12 mouse cellular contexts compared by ENCODE assay signal in the genomic region with DNA sequence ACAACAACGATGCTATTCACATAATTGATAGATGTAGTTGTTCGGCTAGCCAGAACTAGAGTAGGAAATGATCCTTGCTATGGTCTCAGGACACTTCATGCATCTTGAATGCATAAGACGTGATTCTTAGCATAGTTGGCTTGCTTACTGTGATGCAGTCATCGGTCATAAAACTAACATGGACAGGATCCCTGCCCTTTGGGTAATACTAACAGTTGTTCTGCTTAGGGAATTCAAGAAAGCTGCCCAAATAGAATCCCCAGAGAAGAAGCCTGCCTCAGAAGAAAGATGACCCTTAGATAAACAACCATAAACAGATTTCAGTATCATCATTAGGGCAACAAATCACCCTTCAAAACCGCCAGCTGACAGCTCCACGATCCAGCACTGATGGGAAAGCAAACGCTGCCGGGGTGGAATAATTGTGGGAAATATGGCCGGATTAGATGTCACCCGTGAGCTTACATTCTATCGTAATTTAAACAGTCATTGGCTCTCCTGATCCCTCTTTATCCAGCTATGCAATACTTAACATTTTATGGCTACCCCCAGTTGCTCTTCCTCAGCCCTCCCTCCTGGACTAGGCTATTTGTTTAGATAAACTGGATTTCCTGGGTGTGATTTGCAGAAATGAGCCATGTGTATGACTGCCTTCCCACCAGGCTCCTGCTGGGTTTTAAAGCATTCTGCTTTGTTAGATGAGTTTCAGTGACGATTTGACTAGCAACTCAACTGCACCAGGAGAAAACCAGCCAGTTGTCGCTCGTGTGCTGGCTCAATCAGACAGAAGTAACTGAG.
DNase-seq lines count a peak whose midpoint lies in the region; ATAC-seq and TF ChIP-seq lines count a peak whose summit lies in the region.
"Had no signal": no experiment of that assay in that cellular context is flagged by ENCODE, and none has a peak within 500 bp of the region (broad histone marks: within the 10 kb centered on the region; RNA-seq: fewer than 3 reads in every experiment).

No protein-coding gene starts in this region.

- TF ChIP-seq CTCF in kidney, postnatal 0 days (IDR thresholded peaks at IDR 0.05; ENCODE audit: low read depth) = no peak

- no peaks in the 10 kb centered on the region for H3K27me3 ChIP-seq in kidney, postnatal 0 days (ENCODE audit: insufficient read depth, low read length)
- H3K27me3 ChIP-seq in liver, embryonic 13.5 days = no peaks in the 10 kb centered on the region; the same call in 1 of the 2 replicates
- H3K27me3 ChIP-seq: limb, embryonic 12.5 days had no signal

- no peak for ATAC-seq in kidney, postnatal 0 days (replicated peaks; ENCODE audit: low FRiP score, low read depth)
- ATAC-seq in liver, embryonic 13.5 days (ENCODE audit: low read depth) = no peak
- ATAC-seq: forebrain, embryonic 14.5 days had no signal

- no peaks in the 10 kb centered on the region for H3K9me3 ChIP-seq in kidney, postnatal 0 days (replicated peaks; ENCODE audit: low read length)
- H3K9me3 ChIP-seq in liver, embryonic 13.5 days (replicated peaks) = no peaks in the 10 kb centered on the region
- H3K9me3 ChIP-seq: limb, embryonic 12.5 days had no signal

- H3K27ac ChIP-seq in kidney, postnatal 0 days = no peak overlapping the region
- H3K27ac ChIP-seq in liver, embryonic 13.5 days = peak overlapping the region; percentile 16; the same call in 1 of the 2 replicates
- H3K27ac ChIP-seq: limb, embryonic 12.5 days had no signal

- H3K4me1 ChIP-seq in kidney, postnatal 0 days (replicated peaks; ENCODE audit: insufficient read depth, low read length) = no peaks in the 10 kb centered on the region
- H3K4me1 ChIP-seq in liver, embryonic 13.5 days (replicated peaks) = peaks cover 46% of the 10 kb centered on the region
- H3K4me1 ChIP-seq: limb, embryonic 12.5 days had no signal

- no peaks in the 10 kb centered on the region for H3K36me3 ChIP-seq in kidney, postnatal 0 days (ENCODE audit: insufficient read depth, low read length)
- H3K36me3 ChIP-seq in liver, embryonic 13.5 days = no peaks in the 10 kb centered on the region
- H3K36me3 ChIP-seq: limb, embryonic 12.5 days had no signal

- 14% methylated on average over 14 of the region's 14 CpGs for WGBS in kidney, postnatal 0 days
- WGBS in liver, embryonic 13.5 days (ENCODE audit: insufficient replicate concordance) = 69% methylated on average over 14 of the region's 14 CpGs

- no peak overlapping the region for H3K9ac ChIP-seq in kidney, postnatal 0 days (ENCODE audit: low read depth, low read length)
- H3K9ac ChIP-seq in liver, embryonic 13.5 days = 0 out of 2 replicates have a peak overlapping the region, but pooled peaks have one; percentile 2
- H3K9ac ChIP-seq: limb, embryonic 12.5 days had no signal

- no peak overlapping the region for H3K4me3 ChIP-seq in kidney, postnatal 0 days (replicated peaks; ENCODE audit: low read depth, low read length)
- H3K4me3 ChIP-seq in liver, embryonic 13.5 days (replicated peaks) = no peak overlapping the region
- H3K4me3 ChIP-seq: limb, embryonic 12.5 days had no signal

- DNase-seq in kidney, postnatal 0 days (ENCODE audit: low spot score) = peak; percentile 56
- DNase-seq in kidney, adult 9 months = no peak
- DNase-seq in 3134 (ENCODE audit: extremely low read depth, insufficient read length, low spot score) (peak; percentile 26), MN1 (ENCODE audit: low spot score) (peak; percentile 25)
- no peak for DNase-seq in liver, embryonic 13.5 days
- no peak for DNase-seq in urinary bladder, postnatal 4 days (ENCODE audit: low spot score in 2 of 2)
- DNase-seq in Muller cell, postnatal 12 days (ENCODE audit: inconsistent ontology term) = no peak
- DNase-seq: embryo, embryonic 11 days; right cerebral cortex, postnatal 14 days; thymus, adult 18-20 months had no signal

- peak overlapping the region; percentile 23; the same call in 1 of the 2 replicates for H3K4me2 ChIP-seq in kidney, postnatal 0 days (ENCODE audit: low read length)
- no peak overlapping the region for H3K4me2 ChIP-seq in liver, embryonic 13.5 days
- H3K4me2 ChIP-seq: limb, embryonic 12.5 days had no signal

Comparison
In these comparisons a context has a peak if more than half of its experiments do, and no peak if none do; other contexts are left out.
1. DNase-seq: peak in kidney, postnatal 0 days (single experiment), 3134 (single experiment) and MN1 (single experiment); none in kidney, adult 9 months (single experiment), liver, embryonic 13.5 days (single experiment), urinary bladder, postnatal 4 days (0 of 2) and Muller cell, postnatal 12 days (single experiment).